Mouse (Mus musculus): ENCODE measurements around the gene Gpr22.

- no peak for TF ChIP-seq POLR2A (IDR thresholded peaks at IDR 0.05; ENCODE audit: extremely low read depth, insufficient read depth, low read length)
- TF ChIP-seq CTCF (IDR thresholded peaks at IDR 0.05; ENCODE audit: low read depth, low read length) = no peak
These were observed 12.3 kb downstream of the Gpr22 start for GRCm38 (mm10) chr12:31701411-31701810.
